Mouse (Mus musculus) myocyte (in vitro differentiated cells): ENCODE data around the gene Ntn4. TPM values are rescaled to one million over a fixed set of nuclear protein-coding genes. Genes with fewer than 3 reads are reported as not detected.

Experiments
- H3K27me3 ChIP-seq: one replicate; pipeline ENCODE4 v1.6.1; 2011; ENCODE audit not compliant: control insufficient read depth, insufficient read depth, insufficient read length
- H3K36me3 ChIP-seq: one replicate; pipeline ENCODE4 v1.6.1; 2011; ENCODE audit not compliant: control insufficient read depth, insufficient read depth
- H3K4me2 ChIP-seq: one replicate; pipeline ENCODE4 v1.6.1; 2011; ENCODE audit warnings: low read depth, control low read depth
- H3K4me3 ChIP-seq: one replicate; pipeline ENCODE4 v1.5.1; 2011; ENCODE audit warnings: mild to moderate bottlenecking, control low read depth, moderate library complexity
- H3K79me2 ChIP-seq: one replicate; pipeline ENCODE4 v1.6.1; 2011; ENCODE audit not compliant: control insufficient read depth, insufficient read depth
- H3ac ChIP-seq: one replicate; pipeline ENCODE4 v1.6.1; 2011; ENCODE audit not compliant: control insufficient read depth, insufficient read length
- CEBPB ChIP-seq: IDR thresholded peaks from 2 replicates; pipeline ENCODE4 v1.6.1; 2011; ENCODE audit warnings: mild to moderate bottlenecking, moderate library complexity; ENCODE audit not compliant: poor library complexity, insufficient read depth, severe bottlenecking
- E2F4 ChIP-seq: IDR thresholded peaks from one replicate; pipeline ENCODE4 v1.6.1; 2011; ENCODE audit warnings: mild to moderate bottlenecking, control low read depth, moderate library complexity; ENCODE audit not compliant: insufficient read depth
- MAX ChIP-seq: IDR thresholded peaks from one replicate; pipeline ENCODE4 v1.6.1; 2011; ENCODE audit warnings: low read depth, mild to moderate bottlenecking, control low read depth
- MYOD1 ChIP-seq, 3 experiments: IDR thresholded peaks; one replicate each; pipeline ENCODE4 v1.6.1; 2011; ENCODE audit warnings: control low read depth in 2 of 3, low read depth in 2 of 3, mild to moderate bottlenecking in 2 of 3, moderate library complexity in 1 of 3; ENCODE audit not compliant: insufficient read length in 2 of 3, control insufficient read depth in 1 of 3
- MYOG ChIP-seq, 3 experiments: IDR thresholded peaks; one replicate each; pipeline ENCODE4 v1.6.1; 2011; ENCODE audit warnings: control low read depth in 2 of 3, low read depth in 2 of 3, mild to moderate bottlenecking in 2 of 3; ENCODE audit not compliant: insufficient read length in 2 of 3, control insufficient read depth in 1 of 3, insufficient read depth in 1 of 3
- POLR2A ChIP-seq: IDR thresholded peaks from one replicate; pipeline ENCODE4 v1.6.1; 2011; ENCODE audit warnings: low read depth, mild to moderate bottlenecking, control low read depth, moderate library complexity; ENCODE audit not compliant: insufficient read length
- POLR2AphosphoS2 ChIP-seq: IDR thresholded peaks from one replicate; pipeline ENCODE4 v1.6.1; 2011; ENCODE audit warnings: low read depth, control low read depth; ENCODE audit not compliant: insufficient read length
- REST ChIP-seq: IDR thresholded peaks from one replicate; pipeline ENCODE4 v1.6.1; 2011; ENCODE audit warnings: mild to moderate bottlenecking, control low read depth, moderate library complexity; ENCODE audit not compliant: insufficient read depth, insufficient read length
- SRF ChIP-seq: IDR thresholded peaks from one replicate; pipeline ENCODE4 v1.6.1; 2011; ENCODE audit warnings: low read depth; ENCODE audit not compliant: control insufficient read depth, insufficient read length
- TCF12 ChIP-seq: IDR thresholded peaks from one replicate; pipeline ENCODE4 v1.6.1; 2011; ENCODE audit warnings: mild to moderate bottlenecking, control low read depth; ENCODE audit not compliant: poor library complexity, insufficient read depth, severe bottlenecking
- TCF3 ChIP-seq: IDR thresholded peaks from one replicate; pipeline ENCODE4 v1.6.1; 2011; ENCODE audit warnings: low read depth, control low read depth; ENCODE audit not compliant: insufficient read length
- USF1 ChIP-seq: IDR thresholded peaks from one replicate; pipeline ENCODE4 v1.6.1; 2011; ENCODE audit warnings: low read depth, mild to moderate bottlenecking, control low read depth, moderate library complexity
- polyA plus RNA-seq: library from polyadenylated mRNA; unstranded; fragments of >200 nt; fragmentation: generic; extraction: Trizol; gene quantifications from one replicate; pipeline ENCODE4 v1.2.1, GENCODE M21; 2012; ENCODE audit warnings: missing spikeins

Ntn4 gene
- polyA plus RNA-seq, 1 experiment = 3.0 TPM

DNA sequence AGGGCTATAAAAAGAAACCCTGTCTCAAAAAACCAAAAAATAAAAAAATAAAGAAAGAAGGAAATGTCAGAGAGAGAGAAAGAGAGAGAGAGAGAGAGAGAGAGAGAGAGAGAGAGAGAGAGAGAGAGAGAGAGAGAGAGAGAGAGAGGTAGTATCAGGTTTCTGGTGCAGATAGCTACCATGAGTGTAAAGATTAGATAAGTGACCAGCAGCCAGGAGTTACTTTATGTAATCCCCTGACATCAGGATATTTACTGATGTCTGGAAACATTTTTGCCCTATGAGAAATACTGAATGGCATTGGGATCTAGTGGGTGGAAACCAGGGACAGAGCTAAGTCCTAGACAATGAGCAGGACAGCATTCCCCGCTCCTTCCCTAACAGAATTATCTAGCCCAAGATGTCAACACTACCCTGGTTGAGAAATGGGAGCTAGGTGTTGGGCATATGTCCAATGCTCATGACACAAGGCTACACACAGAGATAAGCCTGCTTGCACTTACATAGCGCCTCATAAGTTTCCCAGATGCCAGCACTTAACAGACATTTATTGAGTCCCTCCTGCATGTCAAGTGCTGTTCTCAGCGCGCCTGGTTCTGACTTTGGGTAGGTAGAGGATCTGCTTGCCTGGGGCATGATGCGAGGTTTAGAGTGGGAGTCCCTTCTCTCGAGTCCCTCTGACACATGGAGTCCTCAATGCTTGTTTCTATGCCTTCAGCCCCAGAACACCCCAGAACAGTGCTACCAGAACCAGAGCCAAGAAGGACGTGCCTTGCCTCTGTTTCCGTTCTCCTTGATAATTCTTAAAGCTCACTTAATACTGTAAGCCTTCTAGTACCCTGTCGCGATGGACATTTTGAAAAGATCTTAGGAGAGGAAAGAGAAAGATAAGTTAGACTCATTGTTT lies 7.4 kb downstream of the Ntn4 start:
- Histone ChIP-seq H3ac (no peak overlapping the region), H3K27me3 (no peaks in the 10 kb centered on the region), H3K4me3 (no peak overlapping the region), H3K36me3 (no peaks in the 10 kb centered on the region), H3K79me2 (no peaks in the 10 kb centered on the region), H3K4me2 (peak overlapping the region; percentile 3)
- TF ChIP-seq USF1 (no peak), MYOD1 (IDR thresholded peaks at IDR 0.05; ENCODE audit: control insufficient read depth in 1 of 3, insufficient read length in 2 of 3, low read depth in 2 of 3) (peak in 1 of 3 experiments; percentile 12), TCF12 (no peak)

DNA sequence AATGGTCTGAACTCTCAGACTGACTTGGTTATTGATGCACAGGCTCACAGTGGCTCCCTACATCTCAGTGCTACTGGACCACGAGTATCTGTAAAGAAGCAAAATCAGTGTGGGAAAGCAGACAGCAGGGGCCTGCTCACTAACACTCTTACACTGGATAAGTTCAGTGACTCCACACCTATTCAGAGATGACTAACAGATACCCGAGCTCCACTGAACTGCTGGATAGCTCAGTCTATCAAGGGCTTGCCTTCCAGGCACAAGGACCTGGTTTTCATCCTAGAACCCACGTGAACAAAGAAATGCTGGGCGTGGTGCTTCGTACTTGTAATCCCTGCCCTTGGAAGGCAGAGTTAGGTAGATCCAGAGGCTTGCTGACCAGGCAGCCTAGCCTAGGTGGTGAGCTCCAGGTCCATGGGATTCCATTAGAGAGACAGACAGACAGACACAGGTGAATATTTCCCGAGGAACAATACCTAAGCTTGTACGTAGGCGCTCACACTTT lies 8.2 kb downstream of the Ntn4 start:
- Histone ChIP-seq H3K79me2 (no peaks in the 10 kb centered on the region), H3K4me3 (no peak overlapping the region), H3K4me2 (peak overlapping the region; percentile 3), H3K27me3 (no peaks in the 10 kb centered on the region), H3ac (no peak overlapping the region), H3K36me3 (no peaks in the 10 kb centered on the region)
- TF ChIP-seq MYOD1 (IDR thresholded peaks at IDR 0.05; ENCODE audit: control insufficient read depth in 1 of 3, insufficient read length in 2 of 3, low read depth in 2 of 3) (no peak), USF1 (peak; percentile 6), REST (no peak), E2F4 (no peak)

DNA sequence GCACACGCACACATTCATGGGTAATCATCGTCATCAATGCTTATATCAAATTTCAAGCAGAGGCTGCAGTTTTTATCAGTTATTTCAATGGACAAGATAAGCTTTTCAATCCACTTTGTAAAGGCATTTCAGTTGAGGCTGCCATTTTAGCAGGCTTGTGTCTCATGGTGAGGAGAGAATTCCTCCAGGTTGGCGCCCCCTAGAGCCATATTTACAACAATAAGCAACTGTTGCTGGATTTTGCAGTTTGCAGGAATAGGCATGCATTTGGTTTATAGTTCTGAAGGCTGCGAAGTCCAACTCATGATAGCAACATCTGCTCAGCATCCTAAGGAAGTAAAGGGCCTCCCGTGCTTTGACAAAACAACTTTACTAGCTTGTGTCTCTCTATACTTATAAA lies 8.6 kb downstream of the Ntn4 start:
- Histone ChIP-seq H3ac (no peak overlapping the region), H3K36me3 (no peaks in the 10 kb centered on the region), H3K27me3 (no peaks in the 10 kb centered on the region), H3K4me2 (no peak overlapping the region), H3K79me2 (no peaks in the 10 kb centered on the region), H3K4me3 (no peak overlapping the region)
- no peak for TF ChIP-seq SRF
- no peak for TF ChIP-seq POLR2A
- TF ChIP-seq MAX = no peak
- no peak for TF ChIP-seq POLR2AphosphoS2
- TF ChIP-seq CEBPB = no peak
- no peak for TF ChIP-seq REST

DNA sequence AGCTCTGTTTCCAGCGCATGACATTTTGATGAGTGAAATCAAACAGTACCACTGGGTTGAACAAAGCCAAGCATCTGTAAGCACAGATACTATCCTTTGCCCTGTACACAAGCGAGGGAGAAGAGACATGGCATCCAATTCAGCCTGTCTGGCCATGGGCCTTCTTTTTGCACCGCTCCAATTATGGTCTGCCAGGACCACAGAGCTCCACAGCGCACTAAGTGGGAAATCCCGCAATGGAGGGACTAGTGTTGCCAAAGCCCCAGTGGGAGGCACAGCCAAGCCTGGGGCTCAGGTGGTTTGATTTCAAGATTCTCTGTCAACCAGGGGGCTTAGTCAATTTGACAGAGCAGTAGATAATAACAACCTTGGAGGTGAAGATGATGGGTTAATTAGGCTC lies 9.1 kb downstream of the Ntn4 start:
- no peaks in the 10 kb centered on the region for H3K79me2 ChIP-seq
- no peak overlapping the region for H3K4me2 ChIP-seq
- H3ac ChIP-seq = no peak overlapping the region
- no peaks in the 10 kb centered on the region for H3K36me3 ChIP-seq
- no peak overlapping the region for H3K4me3 ChIP-seq
- no peaks in the 10 kb centered on the region for H3K27me3 ChIP-seq
- TF ChIP-seq MYOG (IDR thresholded peaks at IDR 0.05; ENCODE audit: control insufficient read depth in 1 of 3, insufficient read depth in 1 of 3, insufficient read length in 2 of 3, low read depth in 2 of 3) = no peak
- no peak for TF ChIP-seq POLR2AphosphoS2
- TF ChIP-seq TCF3 = no peak

DNA sequence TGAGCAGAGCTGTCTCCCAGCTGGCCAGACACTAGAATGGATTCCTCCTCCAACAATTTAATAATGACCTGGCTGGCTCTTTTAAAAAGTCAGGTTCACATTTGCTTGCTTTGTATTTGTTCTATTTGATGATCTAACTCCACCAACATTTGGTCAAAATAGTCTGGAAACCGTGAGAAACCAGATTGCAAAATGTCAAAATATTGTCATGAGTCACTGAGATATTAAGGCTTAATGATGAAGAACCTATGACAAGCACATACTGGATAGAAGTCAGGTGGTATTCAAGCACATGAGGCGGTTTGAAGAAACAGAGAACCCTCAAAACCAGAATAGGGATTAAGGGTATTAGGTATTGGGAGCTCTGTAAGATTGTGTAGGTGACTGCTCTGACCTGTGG lies 12.8 kb downstream of the Ntn4 start:
- H3ac ChIP-seq = no peak overlapping the region
- no peaks in the 10 kb centered on the region for H3K27me3 ChIP-seq
- H3K79me2 ChIP-seq = no peaks in the 10 kb centered on the region
- H3K4me3 ChIP-seq = no peak overlapping the region
- no peaks in the 10 kb centered on the region for H3K36me3 ChIP-seq
- TF ChIP-seq E2F4 (no peak), USF1 (no peak), MYOG (IDR thresholded peaks at IDR 0.05; ENCODE audit: control insufficient read depth in 1 of 3, insufficient read depth in 1 of 3, insufficient read length in 2 of 3, low read depth in 2 of 3) (no peak), MAX (no peak), POLR2A (no peak), REST (no peak), POLR2AphosphoS2 (no peak), MYOD1 (IDR thresholded peaks at IDR 0.05; ENCODE audit: control insufficient read depth in 1 of 3, insufficient read length in 2 of 3, low read depth in 2 of 3) (no peak), SRF (no peak), TCF12 (no peak), TCF3 (no peak), CEBPB (no peak)
- H3K4me2 ChIP-seq = no peak overlapping the region
